ENCODE assay signal across 1 mouse cellular context in the genomic region with DNA sequence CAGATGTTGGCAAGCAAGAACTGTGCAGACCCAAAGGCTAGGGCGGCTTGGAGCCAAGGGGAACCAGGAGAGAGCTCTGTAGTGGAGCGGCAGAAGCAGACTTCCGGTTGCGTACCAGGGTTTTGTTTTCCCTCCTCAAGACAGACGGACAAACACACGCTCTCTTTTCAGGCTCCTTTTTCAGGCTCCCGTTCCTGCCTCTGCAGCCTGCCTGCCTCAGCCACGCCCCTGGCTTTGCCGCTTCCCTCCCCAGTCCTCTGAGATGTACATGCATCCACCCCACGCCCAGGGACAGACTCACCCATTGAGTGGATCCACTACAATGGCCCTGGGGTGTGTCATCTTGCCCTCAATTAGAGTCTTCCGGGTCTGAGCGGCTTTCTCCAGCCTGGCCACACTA.
TF ChIP-seq lines count a peak whose summit lies in the region.

No protein-coding gene starts in this region.

TF ChIP-seq in CH12.LX, 34 proteins besides CTCF, POLR2A, EP300 and RAD21 (continued from another document):
- no peak for TF ChIP-seq MAZ (IDR thresholded peaks at IDR 0.05; ENCODE audit: low read depth, low read length)
- TF ChIP-seq JUND (conservative IDR thresholded peaks at IDR 0.05; ENCODE audit: low read depth, low read length): no peak
- TF ChIP-seq CHD1 (IDR thresholded peaks at IDR 0.05; ENCODE audit: low read depth, low read length): no peak
- TF ChIP-seq MAFK (IDR thresholded peaks at IDR 0.05; ENCODE audit: insufficient replicate concordance, low read length): no peak
TF ChIP-seq in CH12.LX: peak in this region for 0.
